Mouse (Mus musculus) liver, adult 2 months (tissue): Measurements from ENCODE around the gene Aplp1. TPM values are rescaled to one million over a fixed set of nuclear protein-coding genes. Genes with fewer than 3 reads are reported as not detected.

ENCODE experiments used
- DNase-seq: peaks from one replicate; pipeline ENCODE4 v3.0.0-alpha.2; 2011; ENCODE audit warnings: low read depth, low spot score; ENCODE audit errors: extremely low read depth
- H3K27ac ChIP-seq: fragments of 200-500 bp; replicated peaks from 2 replicates; pipeline ENCODE4 v1.5.1; 2012; ENCODE audit warnings: low read depth, mild to moderate bottlenecking, control low read depth, inconsistent platforms, low read length; ENCODE audit not compliant: insufficient read depth
- H3K27me3 ChIP-seq: fragments of 200-500 bp; 2 replicates; pipeline ENCODE4 v1.6.1; 2012; ENCODE audit warnings: mild to moderate bottlenecking, moderate library complexity, low read length, inconsistent platforms; ENCODE audit not compliant: control insufficient read depth, insufficient read depth
- H3K36me3 ChIP-seq: fragments of 200-500 bp; 2 replicates; pipeline ENCODE4 v1.6.1; 2012; ENCODE audit warnings: low read length, inconsistent platforms; ENCODE audit not compliant: control insufficient read depth, insufficient read depth
- H3K4me1 ChIP-seq: fragments of 200-500 bp; 2 replicates; pipeline ENCODE4 v1.6.1; 2011; ENCODE audit warnings: low read length; ENCODE audit not compliant: control insufficient read depth, insufficient read depth
- H3K4me3 ChIP-seq: fragments of 200-500 bp; 2 replicates; pipeline ENCODE4 v1.5.1; 2011; ENCODE audit warnings: low read depth, mild to moderate bottlenecking, control low read depth, low read length, moderate library complexity; ENCODE audit not compliant: insufficient read depth
- H3K79me2 ChIP-seq: fragments of 200-500 bp; 2 replicates; pipeline ENCODE4 v1.6.1; 2012; ENCODE audit warnings: inconsistent platforms, mild to moderate bottlenecking, low read length, moderate library complexity; ENCODE audit not compliant: control insufficient read depth, insufficient read depth
- H3K9ac ChIP-seq: fragments of 200-500 bp; 2 replicates; pipeline ENCODE4 v1.6.1; 2012; ENCODE audit warnings: low read depth, mild to moderate bottlenecking, control low read depth, inconsistent platforms, low read length
- CTCF ChIP-seq: fragments of 200-500 bp; IDR thresholded peaks from 2 replicates; pipeline ENCODE4 v1.5.1; 2011; ENCODE audit warnings: low read depth, low read length, control low read depth
- POLR2A ChIP-seq: fragments of 200-500 bp; IDR thresholded peaks from 2 replicates; pipeline ENCODE4 v1.6.1; 2011; ENCODE audit warnings: low read length, control low read depth; ENCODE audit not compliant: insufficient read depth; ENCODE audit errors: extremely low read depth
- WGBS: fragments of 180-500 bp; shearing (Covaris S2); methylation state at CpG from one replicate; pipeline ENCODE4 v1.1.7; 2018; 5-methylcytosine and 5-hydroxymethylcytosine counted together
- polyA plus RNA-seq: library from polyadenylated mRNA; depleted of rRNA; stranded (reverse); fragments of >200 nt; gene quantifications from 2 replicates; pipeline ENCODE4 v1.2.3, GENCODE M21; 2012
- total RNA-seq: library from RNA; depleted of rRNA; stranded (reverse); fragments of >200 nt; gene quantifications from 2 replicates; pipeline ENCODE4 v1.2.3, GENCODE M21; 2014

Gene Aplp1
- total and polyA plus RNA-seq, 2 experiments: 0.18 to 0.70 TPM

GRCm38 (mm10) chr7:30456487-30456886, 11.2 kb upstream of the Aplp1 start:
- DNase-seq: no peak
- Histone ChIP-seq H3K36me3 (no peaks in the 10 kb centered on the region), H3K79me2 (no peaks in the 10 kb centered on the region), H3K27ac (no peak overlapping the region), H3K9ac (no peak overlapping the region), H3K4me3 (no peak overlapping the region), H3K27me3 (peaks cover 14% of the 10 kb centered on the region), H3K4me1 (peaks cover 4% of the 10 kb centered on the region; the same call in 1 of the 2 replicates)
- TF ChIP-seq POLR2A (no peak), CTCF (no peak)
- 6% methylated on average over 9 of the region's 9 CpGs for WGBS

- 25% methylated on average over 6 of the region's 6 CpGs for WGBS
- DNase-seq: no peak
- Histone ChIP-seq H3K9ac (no peak overlapping the region), H3K36me3 (no peaks in the 10 kb centered on the region), H3K4me3 (no peak overlapping the region), H3K79me2 (no peaks in the 10 kb centered on the region), H3K27me3 (peaks cover 14% of the 10 kb centered on the region), H3K27ac (no peak overlapping the region), H3K4me1 (peaks cover 4% of the 10 kb centered on the region; the same call in 1 of the 2 replicates)
- TF ChIP-seq POLR2A (no peak), CTCF (no peak)
Observed at GRCm38 (mm10) chr7:30454259-30454658, 8.9 kb upstream of the Aplp1 start.

- Histone ChIP-seq H3K4me3 (no peak overlapping the region), H3K9ac (no peak overlapping the region), H3K27ac (no peak overlapping the region), H3K27me3 (peaks cover 14% of the 10 kb centered on the region), H3K4me1 (peaks cover 4% of the 10 kb centered on the region; the same call in 1 of the 2 replicates), H3K36me3 (no peaks in the 10 kb centered on the region), H3K79me2 (no peaks in the 10 kb centered on the region)
- DNase-seq: peak; percentile 30
- no peak for TF ChIP-seq POLR2A
- no peak for TF ChIP-seq CTCF
- WGBS: 3% methylated on average over 25 of the region's 25 CpGs
Observed at GRCm38 (mm10) chr7:30453766-30454165, 8.4 kb upstream of the Aplp1 start.

- TF ChIP-seq POLR2A (no peak), CTCF (no peak)
- Histone ChIP-seq H3K27me3 (peaks cover 14% of the 10 kb centered on the region), H3K27ac (no peak overlapping the region), H3K4me3 (no peak overlapping the region), H3K9ac (no peak overlapping the region), H3K4me1 (peaks cover 4% of the 10 kb centered on the region; the same call in 1 of the 2 replicates), H3K79me2 (no peaks in the 10 kb centered on the region), H3K36me3 (no peaks in the 10 kb centered on the region)
- DNase-seq: no peak
- WGBS: 26% methylated on average over 25 of the region's 25 CpGs
Observed at GRCm38 (mm10) chr7:30453327-30453726, 8.0 kb upstream of the Aplp1 start.

- DNase-seq: no peak
- peaks cover 4% of the 10 kb centered on the region; the same call in 1 of the 2 replicates for H3K4me1 ChIP-seq
- H3K4me3 ChIP-seq: no peak overlapping the region
- no peak overlapping the region for H3K9ac ChIP-seq
- TF ChIP-seq CTCF: no peak
- no peak for TF ChIP-seq POLR2A
- H3K79me2 ChIP-seq: no peaks in the 10 kb centered on the region
- peaks cover 13% of the 10 kb centered on the region for H3K27me3 ChIP-seq
- WGBS: 87% methylated on average over 7 of the region's 7 CpGs
- no peak overlapping the region for H3K27ac ChIP-seq
- H3K36me3 ChIP-seq: no peaks in the 10 kb centered on the region
Observed at GRCm38 (mm10) chr7:30450241-30450640, 4.9 kb upstream of the Aplp1 start.

- WGBS: 2% methylated on average over 38 of the region's 38 CpGs
- H3K4me3 ChIP-seq: no peak overlapping the region; the same call in 1 of the 2 replicates
- H3K27me3 ChIP-seq: peaks cover 11% of the 10 kb centered on the region
Observed at GRCm38 (mm10) chr7:30444154-30444970, 973 bp downstream of the Aplp1 start.

More at GRCm38 (mm10) chr7:30444154-30444970, 973 bp downstream of the Aplp1 start:
- H3K9ac ChIP-seq: no peak overlapping the region
- no peaks in the 10 kb centered on the region for H3K36me3 ChIP-seq
- H3K79me2 ChIP-seq: no peaks in the 10 kb centered on the region
- no peak for TF ChIP-seq POLR2A
- TF ChIP-seq CTCF: no peak
- H3K27ac ChIP-seq: no peak overlapping the region
- H3K4me1 ChIP-seq: no peaks in the 10 kb centered on the region
- DNase-seq: no peak
